ENCODE assay signal across 25 mouse cellular contexts in genomic region chr15:7663888-7664287, GRCm38 (mm10).
"Had no signal": no experiment of that assay in that cellular context is flagged by ENCODE, and none has a peak within 500 bp of the region (broad histone marks: within the 10 kb centered on the region; RNA-seq: fewer than 3 reads in every experiment).

No protein-coding gene starts in this region.

- H3K9me3 ChIP-seq: heart, embryonic 10.5 days; heart, embryonic 12.5 days; hindbrain, embryonic 10.5 days; hindbrain, embryonic 12.5 days; intestine, embryonic 15.5 days; limb, embryonic 10.5 days; limb, embryonic 12.5 days; liver, embryonic 13.5 days had no signal

- H3K27ac ChIP-seq: gastrocnemius, adult 2 months; heart, adult 2 months; heart, embryonic 10.5 days; hindbrain, embryonic 10.5 days; hindbrain, embryonic 12.5 days; hindbrain, embryonic 14.5 days; intestine, embryonic 15.5 days; layer of hippocampus, adult 2 months; left cerebral cortex, adult 2 months; limb, embryonic 10.5 days; limb, embryonic 12.5 days; liver, embryonic 13.5 days had no signal

- H3K4me2 ChIP-seq: heart, embryonic 12.5 days; hindbrain, embryonic 12.5 days; hindbrain, embryonic 14.5 days; intestine, embryonic 15.5 days; limb, embryonic 12.5 days; liver, embryonic 11.5 days; liver, embryonic 13.5 days had no signal

- H3K9ac ChIP-seq: heart, embryonic 12.5 days; hindbrain, embryonic 12.5 days; hindbrain, embryonic 14.5 days; intestine, embryonic 15.5 days; limb, embryonic 12.5 days; liver, embryonic 13.5 days had no signal

- ATAC-seq: inflammation-experienced regulatory T-cells, adult 6 months; intestine, embryonic 15.5 days; intestine, postnatal 0 days had no signal

- H3K27me3 ChIP-seq: heart, embryonic 12.5 days; hindbrain, embryonic 12.5 days; intestine, embryonic 15.5 days; limb, embryonic 12.5 days; liver, embryonic 13.5 days had no signal

- H3K36me3 ChIP-seq: heart, embryonic 10.5 days; heart, embryonic 12.5 days; hindbrain, embryonic 10.5 days; hindbrain, embryonic 12.5 days; intestine, embryonic 15.5 days; limb, embryonic 10.5 days; limb, embryonic 12.5 days; liver, embryonic 13.5 days had no signal

- H3K4me3 ChIP-seq: gastrocnemius, adult 2 months; heart, adult 2 months; heart, embryonic 10.5 days; heart, embryonic 12.5 days; hindbrain, embryonic 10.5 days; hindbrain, embryonic 12.5 days; intestine, embryonic 15.5 days; layer of hippocampus, adult 2 months; left cerebral cortex, adult 2 months; limb, embryonic 10.5 days; limb, embryonic 12.5 days; liver, embryonic 13.5 days had no signal

- H3K4me1 ChIP-seq: heart, embryonic 10.5 days; heart, embryonic 12.5 days; hindbrain, embryonic 10.5 days; hindbrain, embryonic 12.5 days; intestine, embryonic 15.5 days; liver, embryonic 13.5 days had no signal

- DNase-seq: gastrocnemius, adult 2 months; gastrocnemius, postnatal 10 days; gastrocnemius, postnatal 25 days; heart, adult 2 months; heart, postnatal 4 days; kidney, adult 18-20 months; kidney, adult 8-10 months; kidney, postnatal 10 days; kidney, postnatal 25 days; kidney, postnatal 4 days; liver; liver, embryonic 13.5 days had no signal
